Mouse (Mus musculus): Measurements from ENCODE around the gene Slc27a1. TPM values are rescaled to one million over a fixed set of nuclear protein-coding genes. Genes with fewer than 3 reads are reported as not detected.
"Not testable (repeated sequence)": the region's sequence is repeated elsewhere in the genome, so short reads cannot be mapped to it uniquely, and the experiment has no call there.

Gene Slc27a1
- 59.9 and 61.0 TPM in 2 replicates for polyA plus RNA-seq (2015; fragmentation: Nextera tagmentation; extraction: Ambion mirVana)

DNA sequence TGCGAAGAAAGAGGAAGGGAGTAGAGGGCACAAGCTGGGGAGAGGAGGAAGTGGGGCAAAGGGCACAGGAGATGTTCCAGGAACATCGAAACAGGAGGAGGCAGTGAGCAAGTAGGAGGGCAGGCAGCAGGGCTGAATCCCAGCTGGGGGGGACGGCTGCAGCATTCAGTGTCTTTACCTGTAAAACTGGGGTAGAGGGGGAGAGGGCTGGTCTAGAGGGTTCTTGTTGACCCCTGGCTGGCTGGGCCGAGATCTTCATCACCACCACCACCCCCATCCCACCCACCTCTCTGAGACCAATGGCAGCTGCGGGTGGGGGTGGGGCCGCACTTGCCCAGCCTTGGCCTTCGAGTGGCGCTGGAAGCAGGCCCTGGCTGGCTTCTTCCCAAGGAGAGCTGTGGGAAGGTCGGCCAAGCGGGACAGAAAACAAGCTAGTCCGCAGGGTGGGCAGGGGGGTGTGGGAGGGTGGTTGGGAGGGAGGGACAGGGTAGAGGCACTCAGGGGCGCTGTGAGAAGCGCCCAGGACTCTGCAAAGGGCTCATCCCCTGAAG is at the start of gene Slc27a1:
Gene Slc27a1, plus strand, starts transcription at position 496 of the 551 bp plus-strand sequence.
- H3K4me1 ChIP-seq = peaks cover 44% of the 10 kb centered on the region

DNA sequence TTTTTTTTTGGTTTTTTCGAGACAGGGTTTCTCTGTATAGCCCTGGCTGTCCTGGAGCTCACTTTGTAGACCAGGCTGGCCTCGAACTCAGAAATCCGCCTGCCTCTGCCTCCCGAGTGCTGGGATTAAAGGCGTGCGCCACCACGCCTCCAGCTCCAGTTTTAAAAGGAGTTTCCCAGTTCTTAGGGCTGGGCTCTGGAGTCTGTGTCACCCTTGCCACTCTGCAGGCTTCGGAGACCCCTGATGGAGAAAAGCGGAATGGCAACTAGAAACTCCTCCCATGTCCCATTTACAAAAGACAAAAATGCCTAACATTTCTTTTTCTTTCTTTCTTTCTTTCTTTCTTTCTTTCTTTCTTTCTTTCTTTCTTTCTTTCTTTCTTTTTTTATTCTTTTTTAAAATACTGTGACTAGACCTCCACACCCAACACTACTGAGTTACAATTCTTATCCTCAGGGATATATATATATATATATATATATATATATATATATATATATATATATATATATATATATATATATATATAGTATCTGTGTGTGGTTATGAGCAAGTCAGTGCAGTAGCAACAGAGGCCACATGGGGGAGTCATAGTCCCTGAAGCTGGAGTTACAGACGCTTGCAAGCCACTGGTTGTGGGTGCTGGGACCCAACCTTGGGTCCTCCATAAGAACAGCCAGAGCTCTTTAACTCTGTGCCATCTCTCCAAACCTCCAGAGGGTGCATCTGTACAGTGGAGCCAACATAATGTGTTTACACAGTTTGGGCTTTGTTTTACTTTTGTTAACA is 49.5 kb upstream of the Slc27a1 start:
- H3K4me3 ChIP-seq; H3K27ac ChIP-seq; H3K9me3 ChIP-seq (replicated peaks); H3K4me2 ChIP-seq; H3K9ac ChIP-seq; H3K4me1 ChIP-seq; H3K36me3 ChIP-seq (ENCODE audit: poor library complexity, severe bottlenecking): not testable (repeated sequence)
- ATAC-seq = peak; percentile 44; the same call in 1 of the 2 replicates
- peaks cover 24% of the 10 kb centered on the region for H3K27me3 ChIP-seq
- WGBS = 39% methylated on average over 9 of the region's 10 CpGs

More for the DNA sequence above, at the start of gene Slc27a1:
- Histone ChIP-seq H3K4me2 (peak within 1 kb of the TSS; percentile 83), H3K9ac (peak within 1 kb of the TSS; percentile 82), H3K27ac (peak within 1 kb of the TSS; percentile 67), H3K36me3 (ENCODE audit: poor library complexity, severe bottlenecking) (no peaks in the 10 kb centered on the region), H3K27me3 (peaks cover 8% of the 10 kb centered on the region), H3K9me3 (replicated peaks) (no peaks in the 10 kb centered on the region), H3K4me3 (peak within 1 kb of the TSS; percentile 52)
- no peak for ATAC-seq
- WGBS = 14% methylated on average over 13 of the region's 13 CpGs

DNA sequence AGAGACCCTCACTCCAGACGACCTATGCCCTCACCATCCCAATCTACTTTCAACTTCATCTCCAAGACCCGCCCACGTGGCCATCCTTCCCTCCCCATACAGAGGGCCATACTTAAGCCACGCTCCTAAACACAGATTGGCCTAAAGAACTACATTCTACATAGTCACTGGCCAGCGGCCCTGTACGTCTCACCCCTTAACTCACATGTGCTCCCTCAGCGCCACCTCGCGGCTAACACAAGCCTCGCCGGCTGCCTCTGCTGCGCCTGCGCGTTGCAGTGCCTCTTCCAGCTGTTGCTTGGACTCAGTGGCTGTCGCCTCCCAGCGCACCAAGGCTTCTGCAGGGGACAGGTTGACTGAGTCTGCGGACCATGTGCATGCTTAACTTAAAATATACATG is 47.0 kb upstream of the Slc27a1 start:
- H3K27ac ChIP-seq = no peak overlapping the region
- peak; percentile 81 for ATAC-seq
- no peak overlapping the region for H3K9ac ChIP-seq
- no peak overlapping the region for H3K4me2 ChIP-seq
- no peaks in the 10 kb centered on the region for H3K9me3 ChIP-seq (replicated peaks)
- peaks cover 10% of the 10 kb centered on the region for H3K4me1 ChIP-seq
- no peaks in the 10 kb centered on the region for H3K36me3 ChIP-seq (ENCODE audit: poor library complexity, severe bottlenecking)
- WGBS = 2% methylated on average over 17 of the region's 17 CpGs
- H3K4me3 ChIP-seq = no peak overlapping the region
- H3K27me3 ChIP-seq = peaks cover 48% of the 10 kb centered on the region

DNA sequence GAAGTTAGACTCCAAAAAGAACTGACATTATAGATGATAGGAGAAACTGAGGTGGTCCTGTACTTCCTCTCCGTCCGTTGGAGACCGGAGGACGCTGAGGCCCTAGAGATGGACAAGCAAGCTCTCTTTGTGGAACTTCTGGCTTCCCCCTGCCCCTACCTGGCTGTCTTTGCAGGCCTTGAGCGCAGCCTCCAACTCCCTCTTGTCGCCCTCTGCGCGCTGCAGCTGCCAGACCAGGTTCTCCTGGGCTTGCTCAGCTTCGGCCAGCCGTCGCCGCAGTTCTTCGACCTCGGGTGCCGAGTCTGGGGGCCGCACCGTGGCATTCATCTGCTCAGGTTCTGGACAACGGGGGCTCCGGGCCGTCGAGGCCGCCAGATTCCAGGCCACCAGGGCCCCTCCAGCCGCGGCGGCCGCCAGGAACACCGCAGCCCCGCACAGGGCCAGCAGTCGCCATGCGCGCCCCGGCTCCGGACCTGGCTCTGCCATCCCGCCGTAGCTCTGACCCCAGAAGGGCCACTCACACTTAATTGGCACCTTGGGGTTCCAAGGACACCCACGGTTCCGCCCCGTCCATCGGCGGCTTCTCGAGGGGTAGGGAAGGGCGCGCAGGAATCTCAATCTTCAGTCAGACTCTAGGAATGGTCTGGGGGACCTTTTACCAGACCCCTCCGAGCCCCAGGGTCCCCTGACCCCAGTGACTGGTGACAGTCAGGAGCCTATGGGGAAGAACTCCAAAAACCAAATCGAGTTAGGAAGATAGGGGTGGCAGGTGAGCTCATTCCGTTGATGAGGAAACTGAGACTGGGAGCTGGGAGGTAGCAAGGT is 43.2 kb upstream of the Slc27a1 start, which contains the start of gene Ccdc194:
Gene Ccdc194, minus strand, starts transcription at position 486 of the 825 bp plus-strand sequence.
- no peak within 1 kb of the TSS; the same call in 1 of the 2 replicates for H3K4me2 ChIP-seq
- H3K4me3 ChIP-seq = 0 out of 2 replicates have a peak within 1 kb of the TSS, but pooled peaks have one; percentile 2

DNA sequence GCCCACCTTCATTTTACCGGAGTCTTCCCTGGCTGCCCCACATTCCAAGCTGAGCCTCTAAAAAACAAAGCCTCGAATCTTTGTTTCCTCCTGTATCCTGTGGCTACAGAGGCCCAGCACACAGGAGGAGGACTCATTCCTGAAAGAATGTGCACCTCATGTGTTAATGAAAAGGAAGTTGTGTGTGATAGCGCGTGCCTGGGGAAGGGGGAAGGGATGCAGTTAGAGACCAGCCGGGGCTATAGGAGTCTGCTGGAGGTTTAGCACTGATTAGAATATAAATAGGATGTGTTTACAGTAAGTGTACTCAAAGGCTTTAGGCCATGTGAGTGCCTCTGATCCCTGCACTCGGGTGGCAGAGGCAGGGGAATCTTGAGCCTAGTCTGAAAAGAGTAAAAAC is 42.4 kb upstream of the Slc27a1 start:
- no peak for ATAC-seq
- Histone ChIP-seq H3K9me3 (replicated peaks) (no peaks in the 10 kb centered on the region), H3K9ac (peak overlapping the region; percentile 3; the same call in 1 of the 2 replicates), H3K27me3 (peaks cover 61% of the 10 kb centered on the region), H3K4me3 (no peak overlapping the region), H3K27ac (no peak overlapping the region), H3K4me2 (no peak overlapping the region), H3K36me3 (ENCODE audit: poor library complexity, severe bottlenecking) (no peaks in the 10 kb centered on the region), H3K4me1 (peaks cover 12% of the 10 kb centered on the region)
- under 1% methylated on average over 6 of the region's 6 CpGs for WGBS

More for the DNA sequence above, 43.2 kb upstream of the Slc27a1 start, which contains the start of gene Ccdc194:
- Histone ChIP-seq H3K27me3 (peaks cover 65% of the 10 kb centered on the region), H3K9me3 (replicated peaks) (no peaks in the 10 kb centered on the region), H3K27ac (no peak within 1 kb of the TSS), H3K36me3 (ENCODE audit: poor library complexity, severe bottlenecking) (no peaks in the 10 kb centered on the region), H3K9ac (peak within 1 kb of the TSS; percentile 43; the same call in 1 of the 2 replicates), H3K4me1 (peaks cover 12% of the 10 kb centered on the region)
- WGBS = 5% methylated on average over 46 of the region's 46 CpGs
- no peak for ATAC-seq

DNA sequence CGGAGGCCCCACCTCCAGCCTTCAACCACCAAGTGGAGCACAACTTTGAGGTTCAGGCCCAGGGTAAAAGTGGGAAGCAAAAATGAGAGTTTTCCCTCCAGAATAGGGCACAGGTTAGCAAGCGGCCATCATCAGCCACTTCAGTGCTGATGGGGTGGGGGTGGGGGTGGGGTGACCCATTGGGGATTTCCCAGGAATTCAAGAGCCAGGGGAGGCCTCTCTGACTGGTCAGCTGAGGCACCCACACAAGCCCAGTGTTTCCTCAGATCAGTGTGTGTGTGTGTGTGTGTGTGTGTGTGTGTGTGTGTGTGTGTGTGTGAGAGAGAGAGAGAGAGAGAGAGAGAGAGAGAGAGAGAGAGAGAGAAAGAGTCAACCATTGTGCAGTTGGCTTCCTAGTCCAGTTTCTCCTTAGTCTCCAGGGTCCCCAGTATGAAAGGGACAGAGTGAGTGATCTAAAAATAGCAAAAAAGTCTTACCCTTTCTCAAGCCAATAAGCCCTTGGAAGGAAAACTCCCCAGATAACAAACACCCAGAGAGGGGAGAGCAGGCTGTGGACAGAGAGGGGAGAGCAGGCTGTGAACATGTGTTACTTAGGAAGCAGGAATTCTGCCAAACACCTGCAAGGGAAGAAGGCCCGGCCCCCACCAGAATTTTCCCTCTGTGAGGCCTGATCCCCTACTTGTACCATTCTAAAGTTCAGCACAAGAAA is 41.4 kb upstream of the Slc27a1 start:
- 39% methylated on average over 3 of the region's 3 CpGs for WGBS
- Histone ChIP-seq H3K27me3 (peaks cover 59% of the 10 kb centered on the region), H3K9ac (peak overlapping the region; percentile 3; the same call in 1 of the 2 replicates), H3K27ac (no peak overlapping the region), H3K4me2 (no peak overlapping the region), H3K4me3 (no peak overlapping the region), H3K9me3 (replicated peaks) (no peaks in the 10 kb centered on the region), H3K4me1 (peaks cover 12% of the 10 kb centered on the region), H3K36me3 (ENCODE audit: poor library complexity, severe bottlenecking) (no peaks in the 10 kb centered on the region)
- no peak; the same call in 1 of the 2 replicates for ATAC-seq

DNA sequence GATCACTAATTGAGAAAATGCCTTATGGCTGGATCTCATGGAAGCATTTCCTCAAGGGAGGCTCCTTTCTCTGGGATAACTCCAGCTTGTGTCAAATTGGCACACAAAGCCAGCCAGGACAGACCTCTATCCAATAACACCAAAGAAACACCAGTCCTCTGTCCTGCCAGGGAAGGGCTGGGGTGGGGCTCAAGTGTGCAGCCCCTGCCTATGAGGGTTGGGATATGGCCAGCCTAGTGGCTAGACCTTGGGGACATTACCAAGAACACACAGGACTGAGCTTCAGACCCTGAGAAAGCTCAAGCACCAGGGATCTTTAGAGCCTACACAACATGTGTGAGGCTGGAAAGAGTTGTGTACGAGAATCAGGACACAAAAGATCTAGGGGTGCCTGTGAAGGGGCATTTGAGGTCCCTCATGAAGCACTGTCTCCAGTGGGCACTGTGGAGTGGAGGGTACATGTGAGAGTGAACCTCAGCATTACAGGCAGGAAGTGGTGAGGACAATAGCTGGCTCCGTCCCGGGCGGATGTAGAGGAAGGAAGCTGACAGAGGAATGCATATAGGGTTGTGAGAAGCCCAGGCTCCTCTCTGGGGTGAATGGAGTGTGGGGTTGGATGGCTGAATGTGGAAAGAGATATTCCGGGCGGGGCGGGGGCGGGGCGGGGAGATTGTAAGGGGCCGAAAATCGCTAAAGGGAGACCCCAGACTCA is 40.2 kb upstream of the Slc27a1 start:
- Histone ChIP-seq H3K4me1 (peaks cover 12% of the 10 kb centered on the region), H3K36me3 (ENCODE audit: poor library complexity, severe bottlenecking) (no peaks in the 10 kb centered on the region), H3K27ac (no peak overlapping the region), H3K4me2 (no peak overlapping the region), H3K9ac (no peak overlapping the region), H3K9me3 (replicated peaks) (no peaks in the 10 kb centered on the region), H3K27me3 (peaks cover 48% of the 10 kb centered on the region), H3K4me3 (no peak overlapping the region)
- WGBS = 86% methylated on average over 11 of the region's 11 CpGs
- no peak for ATAC-seq

DNA sequence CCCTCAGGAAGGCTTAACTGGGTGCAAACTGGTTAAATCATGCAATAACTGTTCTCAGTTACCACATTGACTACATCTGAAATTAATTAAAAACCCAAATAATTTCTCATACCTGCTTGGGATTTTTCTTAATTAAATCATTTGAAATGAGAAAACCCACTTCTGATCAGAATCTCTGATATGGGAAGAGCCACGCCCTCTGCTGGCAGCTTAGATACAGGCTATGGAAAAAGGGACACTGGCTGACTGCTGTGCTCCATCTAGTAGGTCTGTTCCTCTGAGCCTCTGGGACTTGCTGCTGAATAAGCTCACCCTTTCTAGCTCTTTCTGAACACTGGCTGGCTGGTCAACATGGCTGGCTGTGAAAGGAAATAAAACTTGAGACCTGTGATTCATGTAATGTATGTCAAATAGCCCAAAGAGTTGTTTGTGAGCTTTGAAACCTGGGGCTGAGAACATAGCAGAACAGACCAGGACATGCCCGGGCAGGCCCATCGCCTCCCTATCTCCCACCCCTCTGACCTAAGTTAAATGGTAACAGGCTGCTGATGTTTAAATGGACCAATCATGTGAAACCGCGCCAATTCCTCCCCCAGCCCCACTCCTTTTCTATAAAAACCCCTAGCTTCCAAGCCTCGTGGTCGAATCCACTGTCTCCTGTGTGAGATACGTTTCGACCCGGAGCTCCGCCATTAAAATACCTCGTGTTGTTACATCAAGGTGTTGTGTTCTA is 37.8 kb upstream of the Slc27a1 start:
- H3K36me3 ChIP-seq (ENCODE audit: poor library complexity, severe bottlenecking); H3K9ac ChIP-seq; H3K4me1 ChIP-seq; H3K4me3 ChIP-seq; H3K27ac ChIP-seq; ATAC-seq; H3K4me2 ChIP-seq; H3K9me3 ChIP-seq (replicated peaks): not testable (repeated sequence)
- H3K27me3 ChIP-seq = peaks cover 29% of the 10 kb centered on the region
- WGBS = 75% methylated on average over 7 of the region's 12 CpGs

DNA sequence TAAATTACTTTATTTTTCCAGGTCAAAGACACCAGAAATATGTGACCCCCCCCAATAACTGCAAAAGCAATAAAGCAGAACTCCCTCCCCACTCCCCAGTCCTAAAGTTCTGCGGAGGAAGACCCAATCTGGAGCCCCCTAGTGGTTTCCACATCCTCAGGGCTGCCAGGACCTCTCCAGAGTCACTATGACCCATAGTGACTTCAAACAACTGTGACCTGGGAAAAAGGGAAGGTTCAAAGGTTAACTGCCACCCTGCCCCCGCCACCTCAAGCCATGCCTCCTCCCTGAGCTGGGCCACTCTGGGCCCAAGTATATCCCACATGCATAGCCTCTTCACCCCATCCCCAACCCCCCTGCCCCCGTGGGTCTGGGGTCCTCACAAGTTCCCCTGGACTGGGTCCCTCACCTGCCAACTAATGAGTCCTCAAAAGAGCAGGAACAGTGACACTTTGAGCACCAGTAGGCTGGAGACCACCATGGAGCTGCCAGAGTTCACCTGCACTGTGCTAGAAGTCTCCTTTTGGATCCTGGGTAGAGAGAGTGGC is 34.3 kb upstream of the Slc27a1 start:
- no peak for ATAC-seq

DNA sequence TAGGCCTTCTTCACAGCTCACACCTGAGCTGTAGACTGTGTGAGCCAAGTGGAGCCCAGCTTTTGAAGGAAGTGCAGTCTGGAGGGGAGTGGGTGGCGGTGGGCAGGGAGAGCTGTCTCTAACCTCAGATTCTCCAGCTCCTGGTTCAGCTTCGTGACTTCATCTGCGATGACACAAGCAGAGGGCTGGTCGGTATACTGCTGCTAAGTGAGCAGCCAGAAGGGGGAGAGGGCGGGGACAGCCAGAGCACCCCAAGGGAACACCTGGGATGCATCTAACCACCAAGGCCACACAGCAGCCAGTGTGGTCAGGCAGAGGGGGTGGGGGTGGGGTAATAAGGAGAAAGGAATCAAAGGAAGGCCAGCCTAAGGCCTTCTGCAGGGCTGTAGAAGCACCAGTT is 33.0 kb upstream of the Slc27a1 start:
- no peak overlapping the region for H3K4me2 ChIP-seq
- H3K9ac ChIP-seq = no peak overlapping the region
- H3K27me3 ChIP-seq = peaks cover 37% of the 10 kb centered on the region
- no peak overlapping the region for H3K27ac ChIP-seq
- H3K4me3 ChIP-seq = no peak overlapping the region
- 72% methylated on average over 5 of the region's 5 CpGs for WGBS
- H3K4me1 ChIP-seq = peaks cover 5% of the 10 kb centered on the region; the same call in 1 of the 2 replicates
- no peak for ATAC-seq
- H3K9me3 ChIP-seq (replicated peaks) = no peaks in the 10 kb centered on the region
- H3K36me3 ChIP-seq (ENCODE audit: poor library complexity, severe bottlenecking) = no peaks in the 10 kb centered on the region

More for the DNA sequence above, 34.3 kb upstream of the Slc27a1 start:
- Histone ChIP-seq H3K4me3 (no peak overlapping the region), H3K27me3 (peaks cover 33% of the 10 kb centered on the region), H3K27ac (no peak overlapping the region), H3K36me3 (ENCODE audit: poor library complexity, severe bottlenecking) (no peaks in the 10 kb centered on the region), H3K9me3 (replicated peaks) (no peaks in the 10 kb centered on the region), H3K4me1 (peaks cover 5% of the 10 kb centered on the region; the same call in 1 of the 2 replicates), H3K9ac (no peak overlapping the region), H3K4me2 (no peak overlapping the region)
- 35% methylated on average over 3 of the region's 3 CpGs for WGBS
